Mouse (Mus musculus): Measurements from ENCODE around the gene Col4a3bp.

Col4a3bp gene

GRCm38 (mm10) chr13:96542081-96542889, at the start of gene Col4a3bp, which contains the start of gene Polk:
Gene Col4a3bp, plus strand, starts transcription at chr13:96542618.
Gene Polk, minus strand, starts transcription at chr13:96542579.
- DNase-seq (ENCODE audit: extremely low read depth, insufficient read length, low spot score), result peak; percentile 97

GRCm38 (mm10) chr13:96496630-96497029, 45.8 kb upstream of the Col4a3bp start:
- DNase-seq (ENCODE audit: extremely low read depth, insufficient read length, low spot score), result no peak

GRCm38 (mm10) chr13:96499891-96500290, 42.5 kb upstream of the Col4a3bp start:
- DNase-seq (ENCODE audit: extremely low read depth, insufficient read length, low spot score), result no peak

GRCm38 (mm10) chr13:96505661-96506060, 36.8 kb upstream of the Col4a3bp start:
- no peak for DNase-seq (ENCODE audit: extremely low read depth, insufficient read length, low spot score)

DNA sequence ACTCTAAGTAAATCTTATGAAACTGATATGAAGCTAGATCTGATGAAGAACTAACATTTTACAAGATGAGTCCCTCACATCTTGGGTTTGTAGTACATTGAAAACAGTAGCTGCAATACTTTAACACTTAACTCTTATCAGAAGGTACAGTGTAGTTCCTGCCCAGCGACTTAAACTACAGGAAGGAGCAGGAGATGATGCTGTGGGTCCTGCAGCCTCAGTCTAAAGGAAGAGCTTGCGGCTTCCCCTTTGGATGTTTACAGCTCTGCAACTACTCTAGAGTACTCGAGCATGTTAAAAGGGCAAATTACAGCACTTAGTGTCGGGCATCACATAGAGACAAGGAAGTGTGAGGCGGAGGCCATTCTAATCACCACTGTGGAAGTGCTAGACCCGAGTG, 36.1 kb upstream of the Col4a3bp start:
- DNase-seq (ENCODE audit: extremely low read depth, insufficient read length, low spot score), result no peak

- no peak for DNase-seq (ENCODE audit: extremely low read depth, insufficient read length, low spot score)
Measured at GRCm38 (mm10) chr13:96507541-96507940, 34.9 kb upstream of the Col4a3bp start.

DNA sequence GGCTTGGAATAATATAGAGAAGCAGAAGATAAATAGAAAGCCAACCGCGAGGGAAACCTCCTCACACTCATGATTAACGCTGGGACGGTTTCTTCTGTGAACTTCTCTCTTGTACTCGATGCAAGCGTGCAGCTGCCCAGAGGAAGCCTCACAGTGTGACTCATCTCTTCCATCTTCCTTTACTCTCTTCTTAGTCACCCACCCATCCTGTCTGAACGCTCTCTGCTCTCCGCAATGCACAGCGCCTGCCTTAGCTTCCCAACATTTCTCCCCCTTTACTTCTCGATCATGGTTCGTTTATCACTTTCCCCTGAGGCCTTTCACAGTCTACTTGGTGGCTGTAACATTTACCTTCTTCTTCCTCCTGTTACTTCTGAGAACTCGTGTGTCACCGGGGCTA, 31.8 kb upstream of the Col4a3bp start:
- DNase-seq (ENCODE audit: extremely low read depth, insufficient read length, low spot score), result peak; percentile 56

GRCm38 (mm10) chr13:96511262-96511661, 31.2 kb upstream of the Col4a3bp start:
- DNase-seq (ENCODE audit: extremely low read depth, insufficient read length, low spot score), result no peak

GRCm38 (mm10) chr13:96511893-96512292, 30.5 kb upstream of the Col4a3bp start:
- no peak for DNase-seq (ENCODE audit: extremely low read depth, insufficient read length, low spot score)

DNA sequence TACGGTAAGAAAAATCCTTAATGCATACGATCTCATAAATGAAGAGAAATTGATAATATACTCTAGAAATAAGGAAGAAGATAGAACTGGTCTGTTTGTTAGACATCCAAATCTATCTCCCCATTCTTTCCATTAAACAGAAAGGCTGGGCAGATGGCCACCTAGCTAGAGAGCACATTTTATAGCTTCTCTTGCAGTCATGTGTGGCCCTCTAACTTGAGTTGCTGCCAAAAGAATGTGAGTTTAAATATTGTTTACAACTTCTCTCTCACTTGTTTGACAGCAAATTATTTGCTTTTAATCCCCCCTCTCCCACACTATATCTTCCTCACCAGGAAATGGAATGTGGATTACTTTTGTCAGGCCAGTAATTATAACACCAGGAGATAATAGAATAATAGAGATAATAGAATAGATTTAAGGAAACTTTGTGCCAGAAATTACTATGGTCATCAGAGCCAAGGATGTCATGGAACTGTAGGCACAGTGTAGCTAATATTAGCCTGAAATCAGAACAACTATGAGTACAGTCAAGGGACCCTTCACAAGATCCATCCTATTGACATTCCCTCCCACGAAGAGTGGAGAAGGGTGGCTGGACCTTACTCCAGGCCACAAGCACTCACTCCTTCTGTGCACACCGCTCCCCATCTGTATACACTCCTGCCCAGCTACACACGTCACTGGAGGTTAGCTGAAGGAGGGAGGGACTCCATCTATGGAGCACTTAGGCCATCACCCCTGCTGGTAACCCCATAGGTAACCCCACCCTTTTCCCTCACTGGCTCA, 28.1 kb upstream of the Col4a3bp start:
- DNase-seq (ENCODE audit: extremely low read depth, insufficient read length, low spot score), result no peak

DNA sequence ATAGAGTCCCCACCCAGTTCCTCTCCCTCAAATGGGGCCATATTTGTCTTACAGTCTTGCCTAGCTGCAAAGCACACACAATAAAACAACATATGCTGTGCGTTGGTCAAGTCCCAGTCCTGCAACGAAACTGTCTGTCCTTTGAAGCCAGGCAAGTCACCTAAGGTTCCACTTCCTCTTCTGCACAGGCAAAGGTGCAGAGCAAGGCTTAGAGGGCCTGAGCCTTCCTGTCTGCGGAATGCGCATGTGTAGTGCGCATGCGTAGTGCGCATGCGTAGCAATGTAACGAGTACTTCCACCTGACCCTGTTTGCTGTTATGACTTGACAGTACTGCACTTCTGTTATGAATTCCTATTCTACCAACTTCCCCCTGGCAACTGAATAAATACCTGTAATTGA, 26.2 kb upstream of the Col4a3bp start:
- no peak for DNase-seq (ENCODE audit: extremely low read depth, insufficient read length, low spot score)

DNA sequence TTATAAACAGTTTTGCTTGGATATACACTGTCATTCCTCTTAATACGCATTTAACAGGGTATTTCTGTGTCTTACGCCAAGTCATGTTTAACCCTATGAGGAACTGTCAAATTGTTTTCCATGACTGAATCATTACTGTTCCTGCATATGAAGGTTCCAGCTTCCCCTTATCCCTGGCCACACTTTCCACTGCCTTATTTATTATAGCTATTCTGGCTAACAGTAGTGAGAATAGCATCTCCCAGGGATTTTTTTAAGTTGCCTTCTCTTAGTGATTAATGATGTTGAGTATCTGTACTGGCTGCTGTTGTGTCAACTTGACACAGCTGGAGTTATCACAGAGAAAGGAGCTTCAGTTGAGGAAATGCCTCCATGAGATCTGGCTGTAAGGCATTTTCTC, 25.1 kb upstream of the Col4a3bp start:
- no peak for DNase-seq (ENCODE audit: extremely low read depth, insufficient read length, low spot score)

- DNase-seq (ENCODE audit: extremely low read depth, insufficient read length, low spot score), result no peak
Measured at GRCm38 (mm10) chr13:96521294-96521693, 21.1 kb upstream of the Col4a3bp start.

GRCm38 (mm10) chr13:96527022-96527421, 15.4 kb upstream of the Col4a3bp start:
- no peak for DNase-seq (ENCODE audit: extremely low read depth, insufficient read length, low spot score)

DNA sequence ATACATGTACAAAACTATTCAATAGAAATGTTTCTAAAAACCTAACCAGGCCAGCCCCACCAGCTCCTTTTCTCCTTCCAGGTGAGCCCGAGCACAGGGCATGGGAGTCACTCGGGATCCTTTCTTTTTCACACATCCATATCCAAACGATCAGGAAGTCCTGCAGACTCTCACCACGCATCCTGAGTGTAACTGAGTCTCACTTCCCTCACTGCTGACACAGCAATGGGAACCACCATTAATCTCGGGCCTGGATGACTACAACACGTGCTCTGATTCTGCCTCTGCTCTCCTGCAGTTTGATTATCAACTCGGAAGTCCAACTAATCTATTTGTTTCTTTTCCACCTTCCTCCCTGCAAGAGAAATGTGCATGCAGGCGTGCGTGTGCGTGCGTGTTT, 14.6 kb upstream of the Col4a3bp start:
- no peak for DNase-seq (ENCODE audit: extremely low read depth, insufficient read length, low spot score)

- no peak for DNase-seq (ENCODE audit: extremely low read depth, insufficient read length, low spot score)
Measured at GRCm38 (mm10) chr13:96528776-96529175, 13.6 kb upstream of the Col4a3bp start.

- DNase-seq (ENCODE audit: extremely low read depth, insufficient read length, low spot score), result no peak
Measured at GRCm38 (mm10) chr13:96529542-96529941, 12.9 kb upstream of the Col4a3bp start.

DNA sequence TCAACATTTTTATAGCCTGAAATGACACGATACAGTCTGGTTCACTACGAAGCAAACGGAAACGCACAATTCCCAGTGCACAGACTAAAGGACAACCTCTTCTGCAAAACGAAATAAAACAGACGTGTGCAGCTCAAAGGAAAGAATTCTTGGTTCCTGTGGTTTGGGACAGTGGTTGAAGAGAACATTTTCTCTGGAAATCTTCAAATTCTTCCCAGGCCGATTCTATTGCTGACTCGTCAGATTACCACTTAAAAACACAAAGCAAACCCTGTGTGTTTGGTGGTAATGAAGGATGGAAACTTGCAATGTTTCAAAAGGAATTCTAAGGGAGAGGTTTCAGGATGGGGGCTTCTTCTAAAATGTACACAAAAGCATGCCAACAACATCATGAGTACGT, 12.4 kb upstream of the Col4a3bp start:
- no peak for DNase-seq (ENCODE audit: extremely low read depth, insufficient read length, low spot score)

GRCm38 (mm10) chr13:96532176-96532575, 10.2 kb upstream of the Col4a3bp start:
- no peak for DNase-seq (ENCODE audit: extremely low read depth, insufficient read length, low spot score)

DNA sequence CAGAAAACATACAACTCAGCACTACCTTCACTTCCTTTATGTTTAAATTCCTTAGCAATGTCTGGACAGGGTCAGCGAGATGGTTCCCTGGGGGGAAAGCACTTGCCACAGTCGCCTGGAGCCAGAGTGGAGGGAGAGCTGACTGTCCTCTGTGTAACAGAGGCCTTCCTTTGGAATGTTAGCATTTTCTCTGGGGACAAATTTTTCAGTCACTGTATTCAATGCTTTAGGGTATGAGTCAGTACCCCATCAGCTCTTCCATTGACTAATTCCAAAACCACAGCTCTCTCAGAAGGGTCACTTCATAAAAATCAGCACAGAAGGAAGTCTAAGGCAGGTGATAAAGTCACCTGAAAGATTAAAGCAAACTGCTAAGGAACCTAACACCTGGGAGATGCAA, 8.7 kb upstream of the Col4a3bp start:
- peak; percentile 72 for DNase-seq (ENCODE audit: extremely low read depth, insufficient read length, low spot score)

DNA sequence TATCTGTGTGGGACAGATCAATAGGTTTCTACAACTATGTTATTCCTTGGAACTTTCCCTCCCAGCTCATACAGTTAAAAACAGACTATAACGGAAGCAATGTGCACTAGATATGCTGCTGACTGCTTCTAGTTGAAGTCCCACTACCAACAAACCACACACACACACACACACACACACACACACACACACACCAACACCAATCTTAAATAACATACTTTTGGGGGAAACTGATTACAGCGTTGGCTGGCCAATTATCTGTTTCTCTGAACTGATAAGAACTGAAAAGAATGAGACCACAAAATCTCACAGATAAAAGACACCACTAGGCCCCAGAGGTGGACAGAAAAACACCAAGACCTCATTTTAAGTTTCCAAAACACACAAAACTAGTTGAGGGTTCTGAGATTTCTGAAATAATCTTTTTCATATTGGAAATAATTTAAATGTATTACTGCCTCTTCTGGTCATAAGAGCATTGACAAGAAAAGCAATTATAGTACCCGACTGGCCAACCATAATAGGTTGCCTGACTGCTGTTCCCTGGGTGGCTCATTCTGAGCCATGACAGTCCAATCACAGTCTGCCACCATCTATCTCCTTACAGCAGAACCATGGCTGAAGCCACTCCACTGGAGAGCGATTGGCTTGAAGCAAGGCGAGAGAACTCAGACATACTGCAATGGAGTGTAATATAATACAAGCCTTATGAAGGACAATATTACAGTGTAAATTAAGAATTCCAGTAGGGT, 5.4 kb upstream of the Col4a3bp start:
- no peak for DNase-seq (ENCODE audit: extremely low read depth, insufficient read length, low spot score)
